Mouse (Mus musculus) kidney, embryonic 15.5 days (tissue): ENCODE measurements at regions not wholly inside any gene's neighbourhood (a gene's known extent, or its start where the extent isn't known, plus 50 kb on each side); places are given as distances from the start of the nearest gene placed in this dataset.
A peak's percentile ranks its signal among the peaks of the same experiment; 100 is the strongest.
"Not testable (repeated sequence)": the region's sequence is repeated elsewhere in the genome, so short reads cannot be mapped to it uniquely, and the experiment has no call there.

Experiments used
- ATAC-seq: fragments of 200-750 bp; cut with Nextera tagmentation; replicated peaks from 2 replicates; pipeline ENCODE4 v1.8.0; 2017; ENCODE audit warnings: moderate TSS enrichment; ENCODE audit not compliant: low FRiP score
- H3K27ac ChIP-seq: fragments of 300-500 bp; sonication (generic); 2 replicates; pipeline ENCODE4 v1.5.1; 2015; ENCODE audit warnings: mild to moderate bottlenecking, inconsistent platforms
- H3K27me3 ChIP-seq: fragments of 300-500 bp; sonication (generic); 2 replicates; pipeline ENCODE4 v1.6.1; 2015; ENCODE audit warnings: inconsistent platforms
- H3K36me3 ChIP-seq: fragments of 300-500 bp; sonication (generic); 2 replicates; pipeline ENCODE4 v1.6.1; 2015; ENCODE audit warnings: inconsistent platforms
- H3K4me1 ChIP-seq: fragments of 300-500 bp; sonication (generic); 2 replicates; pipeline ENCODE4 v1.6.1; 2015; ENCODE audit warnings: inconsistent platforms
- H3K4me2 ChIP-seq: fragments of 300-500 bp; sonication (generic); 2 replicates; pipeline ENCODE4 v1.6.1; 2015; ENCODE audit warnings: moderate library complexity, mild to moderate bottlenecking, inconsistent platforms
- H3K4me3 ChIP-seq: fragments of 300-500 bp; sonication (generic); replicated peaks from 2 replicates; pipeline ENCODE4 v1.5.1; 2015; ENCODE audit warnings: mild to moderate bottlenecking, inconsistent platforms
- H3K9ac ChIP-seq: fragments of 300-500 bp; sonication (generic); 2 replicates; pipeline ENCODE4 v1.6.1; 2015; ENCODE audit warnings: mild to moderate bottlenecking, inconsistent platforms
- H3K9me3 ChIP-seq: fragments of 300-500 bp; sonication (generic); replicated peaks from 2 replicates; pipeline ENCODE4 v1.6.1; 2016; ENCODE audit warnings: inconsistent platforms
- WGBS: fragments of 180-500 bp; shearing (Covaris S2); methylation state at CpG from one replicate; pipeline ENCODE4 v1.1.7; 2015; ENCODE audit warnings: mixed read lengths; 5-methylcytosine and 5-hydroxymethylcytosine counted together

GRCm38 (mm10) chr17:17197229-17197628 lies 76.0 kb downstream of the Zfp97 start:
- peaks cover 27% of the 10 kb centered on the region for H3K36me3 ChIP-seq
- ATAC-seq, H3K27me3 ChIP-seq, H3K4me2 ChIP-seq, H3K27ac ChIP-seq, H3K4me3 ChIP-seq, H3K4me1 ChIP-seq, H3K9ac ChIP-seq: not testable (repeated sequence)
- WGBS, result 89% methylated on average over 2 of the region's 2 CpGs
- H3K9me3 ChIP-seq, result peaks cover 36% of the 10 kb centered on the region

GRCm38 (mm10) chr17:17229069-17229468 lies 107.9 kb downstream of the Zfp97 start:
- no peaks in the 10 kb centered on the region for H3K36me3 ChIP-seq
- no peaks in the 10 kb centered on the region for H3K27me3 ChIP-seq
- H3K4me2 ChIP-seq, result no peak overlapping the region
- no peak overlapping the region for H3K9ac ChIP-seq
- no peaks in the 10 kb centered on the region for H3K4me1 ChIP-seq
- peaks cover 2% of the 10 kb centered on the region; the same call in 1 of the 2 replicates for H3K9me3 ChIP-seq
- H3K27ac ChIP-seq, result no peak overlapping the region
- 44% methylated on average over 2 of the region's 2 CpGs for WGBS
- H3K4me3 ChIP-seq, result no peak overlapping the region
- ATAC-seq, result no peak

- not testable (repeated sequence) for H3K27me3 ChIP-seq, H3K36me3 ChIP-seq, H3K9me3 ChIP-seq, H3K4me1 ChIP-seq
- peak overlapping the region; percentile 65 for H3K4me3 ChIP-seq
- peak overlapping the region; percentile 88 for H3K27ac ChIP-seq
- peak overlapping the region; percentile 52 for H3K9ac ChIP-seq
- H3K4me2 ChIP-seq, result peak overlapping the region; percentile 59
- ATAC-seq, result peak; percentile 100
- WGBS, result under 1% methylated on average over 22 of the region's 22 CpGs
Measured at GRCm38 (mm10) chr17:17234329-17235185, 113.3 kb downstream of the Zfp97 start.

GRCm38 (mm10) chr17:17235186-17235482 lies 113.9 kb downstream of the Zfp97 start:
- not testable (repeated sequence) for H3K36me3 ChIP-seq, H3K27me3 ChIP-seq, ATAC-seq, H3K9me3 ChIP-seq, H3K4me1 ChIP-seq
- peak overlapping the region; percentile 59 for H3K4me2 ChIP-seq
- peak overlapping the region; percentile 79 for H3K27ac ChIP-seq
- peak overlapping the region; percentile 50 for H3K9ac ChIP-seq
- H3K4me3 ChIP-seq, result peak overlapping the region; percentile 65
- 1% methylated on average over 5 of the region's 5 CpGs for WGBS
